Mouse (Mus musculus): ENCODE results near the gene Wbp2.

The Wbp2 gene

GRCm38 (mm10) chr11:116109441-116110081, 22.8 kb upstream of the Wbp2 start:
- in situ Hi-C loops (cut with MboI, MseI): no loop called here

- in situ Hi-C loops (cut with MboI, MseI): no loop called here
Observed at GRCm38 (mm10) chr11:116108464-116109137, 21.8 kb upstream of the Wbp2 start.

GRCm38 (mm10) chr11:116107777-116108285, 21.0 kb upstream of the Wbp2 start:
- in situ Hi-C loops (cut with MboI, MseI): no loop called here

GRCm38 (mm10) chr11:116106963-116107776, 20.4 kb upstream of the Wbp2 start:
- in situ Hi-C loops (cut with MboI, MseI): no loop called here

GRCm38 (mm10) chr11:116106154-116106962, 19.6 kb upstream of the Wbp2 start:
- in situ Hi-C loops (cut with MboI, MseI): no loop called here

- in situ Hi-C loops (cut with MboI, MseI): no loop called here
Observed at GRCm38 (mm10) chr11:116105065-116105464, 18.3 kb upstream of the Wbp2 start.

- in situ Hi-C loops (cut with MboI, MseI): no loop called here
Observed at GRCm38 (mm10) chr11:116104006-116104646, 17.3 kb upstream of the Wbp2 start.

- in situ Hi-C loops (cut with MboI, MseI): no loop called here
Observed at GRCm38 (mm10) chr11:116103572-116103971, 16.8 kb upstream of the Wbp2 start.

- in situ Hi-C loops (cut with MboI, MseI): no loop called here
Observed at GRCm38 (mm10) chr11:116102472-116102871, 15.7 kb upstream of the Wbp2 start.

GRCm38 (mm10) chr11:116101931-116102381, 15.2 kb upstream of the Wbp2 start:
- in situ Hi-C loops (cut with MboI, MseI): no loop called here

GRCm38 (mm10) chr11:116100839-116101238, 14.0 kb upstream of the Wbp2 start:
- in situ Hi-C loops (cut with MboI, MseI): no loop called here

- in situ Hi-C loops (cut with MboI, MseI): no loop called here
Observed at GRCm38 (mm10) chr11:116100385-116100784, 13.6 kb upstream of the Wbp2 start.

GRCm38 (mm10) chr11:116099462-116099861, 12.7 kb upstream of the Wbp2 start:
- in situ Hi-C loops (cut with MboI, MseI): no loop called here

GRCm38 (mm10) chr11:116098711-116099460, 12.1 kb upstream of the Wbp2 start:
- in situ Hi-C loops (cut with MboI, MseI): no loop called here

GRCm38 (mm10) chr11:116096213-116097108, 9.7 kb upstream of the Wbp2 start:
- in situ Hi-C loops (cut with MboI, MseI): no loop called here

GRCm38 (mm10) chr11:116095573-116095972, 8.8 kb upstream of the Wbp2 start:
- in situ Hi-C loops (cut with MboI, MseI): no loop called here

- in situ Hi-C loops (cut with MboI, MseI): loop anchor here in 1 of 2 experiments (5.0 kb wide), 1 partner anchor 38 kb away; the partner anchor contains the start of gene Trim65
Observed at GRCm38 (mm10) chr11:116093771-116094565, 7.2 kb upstream of the Wbp2 start.

- in situ Hi-C loops (cut with MboI, MseI): loop anchor here in 1 of 2 experiments (5.0 kb wide), 1 partner anchor 39 kb away; the partner anchor contains the start of gene Trim65
Observed at GRCm38 (mm10) chr11:116092959-116093358, 6.2 kb upstream of the Wbp2 start.

All from T-helper 17 cell (primary cell).